Mouse (Mus musculus) bone marrow macrophage, adult 2 months (primary cell): ENCODE results near the gene Fbxw5.

Experiments used
- CTCF ChIP-seq: IDR thresholded peaks from 2 replicates; pipeline ENCODE4 v1.5.1; 2012; ENCODE audit warnings: low read depth, mild to moderate bottlenecking, low read length, moderate library complexity
- POLR2A ChIP-seq: IDR thresholded peaks from 2 replicates; pipeline ENCODE4 v1.6.1; 2012; ENCODE audit warnings: mild to moderate bottlenecking, low read depth, low read length, borderline replicate concordance

GRCm38 (mm10) chr2:25534866-25535182 lies 34.3 kb downstream of the Fbxw5 start:
- TF ChIP-seq CTCF (no peak), POLR2A (no peak)
